Mouse (Mus musculus) embryo, embryonic 11.5 days (tissue): ENCODE results near the gene Mbnl1.
"Not testable (repeated sequence)": the region's sequence is repeated elsewhere in the genome, so short reads cannot be mapped to it uniquely, and the experiment has no call there.

Experiments
- DNase-seq: peaks from one replicate; pipeline ENCODE4 v3.0.0-alpha.2; 2012; ENCODE audit warnings: low read depth, low spot score

The Mbnl1 gene

DNA sequence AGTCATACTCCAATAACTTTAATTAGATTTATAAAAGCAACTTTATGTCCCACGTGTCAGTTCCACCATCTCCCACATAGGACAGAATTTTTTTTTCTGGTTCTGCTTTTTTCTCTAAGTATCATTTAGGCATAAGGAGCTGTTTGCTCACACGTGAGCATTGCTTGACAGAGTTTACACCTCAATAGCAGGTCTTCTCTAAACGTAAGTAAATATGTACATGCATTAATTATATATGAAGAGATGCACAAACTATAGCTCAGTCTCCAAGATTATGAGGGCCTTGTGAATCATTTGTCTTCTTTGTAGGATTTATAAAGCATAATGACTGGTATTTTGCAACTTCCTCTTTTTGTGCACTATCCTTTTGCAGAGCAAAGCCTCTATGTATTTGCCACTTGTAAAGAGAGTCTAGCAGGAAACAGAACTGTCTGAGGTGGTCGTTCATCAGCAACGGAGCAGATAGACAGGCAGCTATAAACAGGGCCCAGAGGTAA lies at the start of gene Mbnl1:
TSS of gene Mbnl1 (plus strand) at position 150 of the 497 bp plus-strand sequence.
- DNase-seq, result no peak

DNA sequence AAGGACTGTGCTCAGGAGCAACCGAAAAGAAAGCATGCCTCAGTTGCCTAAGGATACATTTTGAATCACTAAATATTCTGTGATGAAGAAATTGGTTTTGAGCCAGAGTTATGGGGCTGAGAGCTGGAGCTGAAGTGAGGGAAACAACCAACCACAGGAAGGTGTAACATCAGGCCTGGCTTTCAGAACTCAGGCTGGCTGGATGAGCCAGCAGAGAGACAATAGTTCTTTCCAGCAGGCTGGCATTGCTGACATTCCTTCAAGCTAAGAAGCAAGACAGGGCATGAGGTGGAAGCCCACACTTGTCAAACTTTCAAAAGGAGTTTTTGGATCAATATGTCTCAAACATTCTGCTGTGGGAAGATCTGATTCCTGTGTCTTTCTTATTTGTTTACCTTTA lies 48.5 kb upstream of the Mbnl1 start:
- no peak for DNase-seq

DNA sequence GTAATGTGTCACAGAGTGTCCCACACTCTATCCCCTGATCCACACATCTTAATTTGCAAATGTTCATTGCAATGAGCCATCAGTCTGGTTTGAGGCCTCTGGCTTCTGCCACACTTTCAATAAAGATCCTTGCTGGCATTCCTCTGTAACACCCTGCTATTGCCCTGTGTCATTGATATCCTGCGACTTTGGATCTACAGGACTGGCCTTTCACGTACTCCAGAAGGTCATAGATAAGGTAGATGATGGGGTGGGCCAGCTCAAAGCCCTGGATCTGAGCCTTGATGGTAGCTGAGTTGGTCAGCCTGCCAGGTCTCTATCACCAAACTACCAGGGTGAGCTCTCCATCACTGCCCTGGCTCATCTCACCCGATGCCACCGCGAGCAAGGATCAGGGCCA lies 43.6 kb upstream of the Mbnl1 start:
- no peak for DNase-seq

DNA sequence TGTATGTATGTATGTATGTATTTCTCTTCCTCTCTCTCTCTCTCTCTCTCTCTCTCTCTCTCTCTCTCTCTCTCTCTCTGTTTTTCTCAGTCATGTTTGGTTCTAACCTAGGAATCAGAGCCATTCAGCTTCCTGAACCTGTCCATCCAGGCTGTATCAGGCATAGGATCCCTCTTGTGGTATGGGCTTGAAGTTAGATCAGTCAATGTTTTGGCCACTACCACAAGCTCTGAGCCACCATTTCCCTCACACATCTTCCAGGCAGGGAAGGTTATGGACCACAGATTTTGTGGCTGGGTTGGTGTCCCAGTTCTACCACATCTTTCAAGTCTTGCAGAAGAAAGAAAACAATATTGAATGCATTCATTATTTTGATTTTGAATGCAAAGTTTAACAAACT lies 35.4 kb upstream of the Mbnl1 start:
- no peak for DNase-seq

DNA sequence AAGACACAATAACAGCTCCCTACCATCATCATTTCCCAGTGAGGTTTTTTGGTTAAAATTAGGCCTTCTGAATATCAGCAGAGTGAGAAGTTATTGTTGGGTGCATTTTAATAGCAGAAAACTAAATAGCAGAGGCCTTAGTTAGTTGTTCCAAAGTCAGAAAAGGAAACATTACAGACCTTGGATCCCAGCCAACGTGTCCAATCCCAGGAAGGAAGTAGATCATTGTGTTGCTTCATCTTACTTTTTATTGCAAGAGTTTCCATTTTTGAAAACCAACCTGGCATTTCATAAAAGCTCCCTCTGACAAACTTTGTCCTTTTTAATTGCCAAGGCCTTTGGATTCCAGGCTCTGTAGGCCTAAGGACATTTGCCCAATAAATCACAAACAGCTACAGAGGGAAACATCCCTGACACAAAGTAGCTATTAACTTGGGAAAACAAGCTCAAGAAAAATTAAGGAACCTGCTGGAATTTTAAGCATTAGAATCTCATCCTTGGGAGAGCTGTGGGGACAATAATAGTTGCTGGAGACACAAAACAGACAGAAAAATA lies 34.9 kb upstream of the Mbnl1 start:
- no peak for DNase-seq

DNA sequence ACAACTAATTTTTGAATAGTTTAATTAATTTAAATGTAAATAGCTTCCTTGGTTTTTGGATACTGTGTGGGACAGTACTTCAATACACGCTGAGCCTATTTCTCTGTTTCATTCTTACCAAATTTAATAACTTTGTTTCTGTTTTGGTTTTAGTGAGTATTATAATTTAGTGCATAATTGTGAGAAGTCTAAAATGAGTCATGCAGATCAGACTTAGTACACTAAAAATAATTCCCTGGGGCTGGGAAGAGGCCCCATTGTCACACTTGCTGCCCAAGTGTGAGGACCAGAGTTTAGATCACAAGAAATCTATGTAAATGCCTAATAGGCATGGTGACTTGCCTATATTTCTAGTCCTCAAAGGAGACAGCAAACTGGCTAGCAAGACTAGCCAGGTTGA lies 33.9 kb upstream of the Mbnl1 start:
- DNase-seq, result no peak

DNA sequence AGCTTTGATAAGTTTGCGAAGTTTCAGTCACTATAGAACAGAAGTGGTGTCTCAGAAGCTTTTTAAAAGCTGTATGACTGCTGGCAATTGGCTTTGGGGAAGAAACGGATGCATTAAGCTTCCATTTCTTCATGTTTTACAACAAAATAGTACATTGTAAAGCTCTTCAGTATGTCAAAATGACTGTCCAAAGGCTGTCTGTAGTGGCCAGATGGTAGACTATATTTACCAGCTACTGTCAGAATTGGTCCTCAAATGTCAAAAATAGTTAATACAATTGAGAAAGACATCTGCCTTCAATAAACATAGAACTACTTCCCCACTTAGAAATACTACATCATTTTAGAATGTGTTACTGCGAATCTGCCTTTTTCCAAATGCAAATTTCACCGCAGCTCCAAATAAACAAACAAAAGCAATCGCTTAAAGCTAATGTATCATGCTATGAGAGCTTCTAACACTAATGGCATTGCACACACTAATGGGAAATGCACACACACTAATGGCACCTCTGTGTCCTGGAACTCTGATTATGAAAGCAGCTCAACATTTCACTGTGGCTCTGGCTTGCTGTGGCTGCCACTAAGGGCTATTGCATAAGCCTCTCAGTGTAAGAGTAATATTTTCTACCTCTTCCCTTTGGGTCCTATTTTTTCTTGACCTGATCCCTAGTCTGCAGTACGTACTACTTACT lies 10.7 kb upstream of the Mbnl1 start:
- no peak for DNase-seq

DNA sequence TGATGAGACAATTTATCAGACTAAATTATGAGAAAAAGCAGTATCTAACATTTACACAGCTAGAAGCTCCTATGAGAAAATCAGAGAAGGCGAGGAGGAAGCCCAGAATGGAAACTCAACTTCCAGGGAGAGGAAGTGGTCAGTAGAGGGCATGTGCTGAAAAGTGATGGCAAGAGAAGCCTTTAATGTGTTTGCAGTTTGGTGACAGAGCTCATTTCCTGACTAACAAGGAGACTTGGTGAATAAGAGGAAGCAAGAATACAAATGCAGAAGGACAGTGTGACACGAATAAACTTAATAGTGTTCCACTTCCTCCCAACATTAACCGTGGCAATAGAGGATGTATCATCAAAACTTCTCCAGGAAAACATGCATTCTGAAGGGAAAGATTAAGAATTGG lies 4.0 kb upstream of the Mbnl1 start:
- not testable (repeated sequence) for DNase-seq

DNA sequence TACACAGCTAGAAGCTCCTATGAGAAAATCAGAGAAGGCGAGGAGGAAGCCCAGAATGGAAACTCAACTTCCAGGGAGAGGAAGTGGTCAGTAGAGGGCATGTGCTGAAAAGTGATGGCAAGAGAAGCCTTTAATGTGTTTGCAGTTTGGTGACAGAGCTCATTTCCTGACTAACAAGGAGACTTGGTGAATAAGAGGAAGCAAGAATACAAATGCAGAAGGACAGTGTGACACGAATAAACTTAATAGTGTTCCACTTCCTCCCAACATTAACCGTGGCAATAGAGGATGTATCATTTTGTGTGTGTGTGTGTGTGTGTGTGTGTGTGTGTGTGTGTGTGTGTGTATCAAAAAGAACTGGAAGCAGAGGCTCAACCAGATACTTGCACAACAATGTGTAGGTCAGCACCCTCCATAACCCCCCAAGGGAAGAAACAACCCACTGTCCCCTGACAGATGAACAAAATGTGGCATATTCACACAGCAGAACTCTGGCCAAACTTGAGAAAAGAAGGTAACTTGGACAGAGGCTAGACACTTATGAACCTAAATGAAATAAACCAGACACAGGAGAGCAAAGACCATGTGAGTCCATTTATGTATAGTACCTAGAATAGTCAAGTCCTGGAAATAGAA lies 3.3 kb upstream of the Mbnl1 start:
- DNase-seq, result not testable (repeated sequence)

DNA sequence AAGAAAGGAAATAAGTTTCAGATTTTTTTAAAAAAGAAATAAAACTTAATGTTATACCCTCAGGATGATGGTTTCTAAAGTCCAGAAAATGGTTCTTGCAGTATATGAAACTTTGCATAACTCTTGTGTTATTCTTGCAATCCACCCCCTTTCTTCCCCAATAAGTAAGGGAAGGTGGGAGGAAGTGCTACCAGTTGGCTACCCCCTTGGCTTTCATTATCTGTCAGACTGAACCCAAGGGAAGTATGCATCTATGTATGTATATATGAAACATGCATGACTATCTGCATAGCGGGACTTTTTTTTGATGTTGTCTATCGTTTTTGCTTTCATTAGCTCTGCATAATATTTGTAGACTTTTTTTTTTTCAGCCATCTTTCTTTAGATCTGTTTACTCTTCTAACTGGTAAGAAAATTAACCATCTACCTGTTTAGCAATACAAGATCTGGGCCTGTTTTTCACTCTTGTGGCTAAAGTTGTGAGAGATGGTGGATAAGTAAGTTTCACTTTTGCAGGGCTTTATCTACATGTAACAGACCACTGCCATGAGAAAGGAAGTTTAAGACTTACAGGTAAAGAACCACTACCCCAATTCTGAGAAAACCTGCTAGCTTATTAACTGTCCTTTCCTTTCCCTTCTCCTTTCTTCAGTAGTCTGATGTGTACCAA lies 484 bp upstream of the Mbnl1 start:
- no peak for DNase-seq

DNA sequence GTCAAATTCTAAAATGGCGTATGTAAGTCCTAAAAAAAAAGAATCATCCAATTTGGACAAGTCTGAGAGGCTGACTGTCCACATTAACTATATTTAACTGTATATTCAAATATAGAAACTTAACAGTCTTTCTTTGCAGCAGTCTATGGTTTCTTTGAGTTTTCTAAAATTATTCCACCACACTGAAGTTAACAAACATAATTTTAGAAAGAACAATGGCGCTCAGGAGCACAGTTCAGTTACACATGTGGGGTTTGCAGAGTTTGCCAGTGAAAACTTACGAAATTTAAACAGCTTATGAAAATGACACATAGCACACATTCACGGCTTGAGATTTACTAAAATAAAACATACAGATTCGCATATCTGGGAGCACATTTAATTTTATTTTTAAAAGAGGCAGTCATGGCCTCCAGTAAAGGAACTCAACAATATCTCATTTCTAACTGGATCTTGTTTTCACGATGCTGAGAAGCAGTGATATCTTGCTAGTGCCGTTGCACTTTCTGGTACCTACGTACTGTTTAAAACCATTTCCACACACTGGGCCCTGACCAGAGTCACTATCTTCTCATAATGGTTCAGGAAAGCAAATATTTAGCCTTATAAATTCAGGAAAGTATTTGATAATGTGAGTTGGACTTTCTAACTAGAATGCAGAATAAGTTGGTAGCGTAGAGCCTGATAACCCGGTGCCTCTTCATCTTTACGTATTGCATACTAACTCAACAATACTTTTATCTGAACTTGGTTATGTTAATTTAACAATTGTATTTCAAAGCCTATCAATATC lies 1.4 kb downstream of the Mbnl1 start:
- no peak for DNase-seq

DNA sequence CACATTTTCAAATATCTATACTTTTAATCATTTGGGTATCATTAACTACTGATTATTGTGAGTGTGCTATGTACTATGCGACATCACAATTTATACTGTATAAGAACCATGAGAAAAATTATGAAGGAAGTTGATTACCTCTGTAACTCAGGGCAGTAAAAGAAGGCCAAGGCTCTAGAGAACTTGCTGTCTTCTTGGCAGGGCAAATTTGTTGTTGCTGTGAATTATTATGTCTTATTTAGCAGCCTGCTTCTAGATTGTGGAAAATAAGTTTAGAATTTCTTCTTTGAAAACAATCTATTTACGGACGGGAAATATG lies 2.0 kb downstream of the Mbnl1 start:
- no peak for DNase-seq

DNA sequence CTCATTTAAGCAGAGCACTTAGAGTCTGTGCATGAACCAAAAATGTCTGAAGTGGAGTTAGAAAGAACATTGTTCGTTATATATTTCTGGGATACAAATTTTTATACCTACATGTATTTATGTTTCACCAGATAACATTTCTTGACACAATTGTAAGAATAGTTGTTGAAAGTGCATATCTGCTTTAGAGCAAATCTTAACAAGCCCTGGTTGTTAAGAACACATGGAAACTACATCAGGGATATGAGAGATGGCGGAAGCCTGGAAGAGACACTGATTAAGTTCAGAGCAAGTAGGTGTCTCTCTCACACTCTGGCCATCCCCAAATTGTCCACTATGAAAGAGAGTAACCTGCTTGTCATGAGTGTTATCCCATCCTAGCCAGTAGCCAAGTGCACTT lies 2.4 kb downstream of the Mbnl1 start:
- no peak for DNase-seq

DNA sequence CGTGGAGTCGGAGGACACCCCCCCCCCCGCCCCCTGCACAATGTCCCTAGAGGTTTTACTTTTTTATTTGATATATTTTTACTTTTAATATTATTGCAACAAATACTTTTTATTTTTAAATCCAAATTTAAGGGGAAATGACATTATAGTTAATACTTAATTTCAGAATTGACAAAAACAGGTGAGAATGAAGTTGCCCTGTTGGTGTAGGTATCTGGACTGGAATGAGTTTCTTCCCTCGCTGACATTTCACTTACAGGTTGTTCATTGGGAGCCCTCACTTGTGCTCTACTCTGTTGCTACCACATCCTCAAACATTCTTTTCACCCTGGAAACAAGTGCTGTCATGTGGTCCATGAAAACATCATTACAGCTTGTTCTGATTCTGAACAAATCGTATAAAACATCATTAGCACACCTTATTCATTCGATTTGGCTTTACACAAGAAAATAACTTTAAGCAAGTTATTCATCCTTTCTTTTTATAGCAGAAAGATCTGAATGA lies 4.2 kb downstream of the Mbnl1 start:
- DNase-seq, result no peak

DNA sequence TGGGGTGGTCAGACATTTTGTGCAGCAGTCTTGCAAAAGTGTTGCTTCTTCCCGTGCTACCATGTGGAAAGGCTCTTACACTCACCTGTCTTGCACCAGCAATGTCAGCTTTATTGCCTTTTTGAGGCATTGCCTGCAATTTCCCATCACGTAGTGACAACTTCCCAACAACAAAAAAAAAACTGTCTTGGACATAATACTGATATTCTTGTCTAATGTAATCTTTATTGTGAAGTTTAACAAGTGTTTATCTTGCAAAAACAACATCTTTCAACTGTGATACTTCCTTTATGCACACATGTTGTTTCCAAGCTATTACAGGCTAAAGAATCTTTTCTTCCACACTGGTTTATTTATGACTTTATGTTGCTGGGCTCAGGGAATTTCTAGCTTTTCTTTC lies 5.8 kb downstream of the Mbnl1 start:
- DNase-seq, result no peak

DNA sequence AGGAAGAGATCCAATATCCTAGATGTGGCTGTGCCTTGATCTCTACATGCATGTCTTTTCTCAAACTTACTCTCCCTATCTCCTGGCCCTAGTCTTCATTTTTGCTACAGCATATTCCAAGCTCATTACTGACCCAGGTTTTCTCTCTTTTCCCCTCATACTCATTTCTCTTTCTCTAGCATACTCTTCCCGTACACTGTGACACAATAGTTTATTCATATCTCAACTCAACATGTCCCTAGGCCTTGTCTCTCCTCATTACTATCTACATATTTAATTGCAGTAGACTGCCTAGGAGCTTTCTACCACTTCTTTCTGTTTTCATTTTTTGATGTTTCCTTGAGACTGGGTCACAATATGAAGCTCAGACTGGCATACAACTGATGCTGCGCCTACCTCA lies 8.1 kb downstream of the Mbnl1 start:
- DNase-seq, result no peak

DNA sequence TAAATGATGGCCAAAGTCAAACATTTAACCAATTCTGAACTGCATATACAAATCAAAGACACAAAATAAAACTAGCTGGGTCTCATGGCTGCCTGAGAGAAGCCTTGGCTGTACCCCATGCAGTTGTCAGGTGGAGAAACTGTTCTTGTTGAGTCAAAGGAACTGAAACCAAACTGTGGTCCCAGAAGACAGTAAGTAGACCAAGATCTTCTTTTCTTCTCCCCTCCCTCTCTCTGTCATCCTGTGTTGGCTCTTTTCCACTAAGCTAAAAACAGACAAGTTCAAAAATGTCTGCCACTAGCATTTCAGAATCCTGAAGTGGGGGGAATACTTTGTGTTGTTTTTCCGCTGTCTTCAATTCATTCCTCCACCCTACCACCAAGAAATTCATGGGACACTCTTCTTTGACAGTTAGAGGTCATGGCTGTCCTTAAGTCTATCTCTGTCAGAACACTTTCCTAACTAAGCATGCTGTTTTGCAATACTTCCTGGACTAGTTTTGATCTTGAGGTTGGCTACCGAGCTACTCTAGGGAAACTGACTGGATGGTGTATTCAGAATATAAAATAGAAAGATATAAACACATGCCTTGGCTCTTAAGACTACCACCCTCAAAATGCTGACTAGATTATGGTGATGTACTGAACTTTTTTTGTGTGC lies 9.2 kb downstream of the Mbnl1 start:
- DNase-seq, result no peak

DNA sequence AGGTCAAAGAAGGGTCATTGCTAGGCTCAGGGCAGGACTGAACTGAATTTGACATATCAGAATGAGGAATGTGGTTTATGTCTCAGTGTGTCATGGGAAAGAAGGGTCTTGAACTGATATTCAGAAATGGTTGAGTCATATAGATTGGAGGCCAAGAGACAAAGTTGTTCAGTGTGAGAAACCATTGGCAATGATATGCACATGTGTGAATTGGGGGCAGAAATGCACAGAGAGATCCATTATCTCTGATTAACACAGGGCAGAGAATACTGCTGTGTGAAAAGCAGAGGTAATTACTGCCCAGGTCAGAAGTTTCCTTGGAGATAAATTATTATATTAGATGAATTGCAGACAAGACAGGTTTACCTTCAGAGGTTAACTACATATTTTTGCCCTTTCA lies 10.7 kb downstream of the Mbnl1 start:
- DNase-seq, result no peak

DNA sequence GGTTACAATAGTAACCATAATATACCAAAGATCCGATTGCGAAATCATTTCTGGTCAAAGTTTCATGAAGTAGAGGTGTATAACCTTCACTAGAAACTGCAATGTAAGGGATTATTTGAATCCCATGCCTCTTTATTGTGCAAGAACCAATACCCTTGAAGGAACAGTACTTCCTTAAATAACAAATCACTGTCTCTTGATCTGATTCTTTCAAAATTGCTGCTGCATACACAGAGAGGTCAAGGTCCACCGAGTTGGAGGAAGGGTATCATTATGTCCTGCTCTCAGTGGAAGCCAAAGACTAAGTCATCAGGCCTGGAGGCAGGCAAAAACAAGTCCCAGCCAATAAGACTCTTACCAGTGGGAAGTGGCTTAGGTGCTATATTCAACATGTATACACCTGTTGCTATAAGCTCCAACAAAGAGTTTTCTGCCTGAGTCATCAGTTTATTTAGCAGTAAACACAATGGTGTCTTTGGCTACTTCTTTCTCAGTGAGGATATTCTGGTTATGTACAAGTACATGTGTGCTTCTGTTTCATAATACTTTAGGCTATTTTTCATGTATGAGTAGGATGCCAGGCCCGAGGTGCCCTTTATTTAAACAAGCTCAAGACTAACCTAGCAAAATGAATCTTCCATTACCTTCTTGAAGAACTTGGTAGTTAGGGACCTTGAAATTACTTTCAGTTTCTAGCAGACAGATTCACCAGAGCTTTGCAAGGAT lies 13.5 kb downstream of the Mbnl1 start:
- DNase-seq, result no peak

DNA sequence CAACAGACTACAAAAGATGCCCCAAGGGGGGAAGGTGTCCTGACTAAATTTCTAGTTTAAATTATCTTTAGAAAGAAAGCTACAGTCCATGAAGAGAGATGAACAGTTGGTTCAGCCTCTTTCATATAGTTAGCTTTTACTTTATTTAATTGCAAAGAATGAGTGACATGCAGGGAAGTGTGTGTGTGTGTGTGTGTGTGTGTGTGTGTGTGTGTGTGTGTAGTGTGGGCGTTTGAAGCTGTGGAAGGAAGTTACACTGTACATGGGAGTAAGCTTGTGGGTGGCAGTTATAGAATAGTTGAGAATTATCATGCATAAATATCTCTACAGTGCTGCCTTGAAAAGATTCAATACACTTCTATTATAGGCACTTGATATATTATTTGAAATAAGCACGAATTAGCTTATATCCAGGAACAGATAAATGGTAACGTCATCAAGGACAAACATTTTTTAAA lies 14.1 kb downstream of the Mbnl1 start:
- DNase-seq, result no peak
